Mouse (Mus musculus): Measurements from ENCODE around the gene H1foo. TPM values are rescaled to one million over a fixed set of nuclear protein-coding genes. Genes with fewer than 3 reads are reported as not detected.
A peak's percentile ranks its signal among the peaks of the same experiment; 100 is the strongest.

Gene H1foo
- total RNA-seq, 2 experiments from 2014 or later = not detected

- no peak for ATAC-seq (replicated peaks; ENCODE audit: poor library complexity, severe bottlenecking)
Observed at GRCm38 (mm10) chr6:115982889-115983288, 38.2 kb downstream of the H1foo start.

- no peak for ATAC-seq (replicated peaks; ENCODE audit: poor library complexity, severe bottlenecking)
Observed at GRCm38 (mm10) chr6:115983306-115984038, 38.7 kb downstream of the H1foo start.

GRCm38 (mm10) chr6:115984580-115984979 is 39.8 kb downstream of the H1foo start:
- ATAC-seq (replicated peaks; ENCODE audit: poor library complexity, severe bottlenecking) = no peak

- ATAC-seq (replicated peaks; ENCODE audit: poor library complexity, severe bottlenecking) = no peak
Observed at GRCm38 (mm10) chr6:115985622-115986021, 40.9 kb downstream of the H1foo start.

- ATAC-seq (replicated peaks; ENCODE audit: poor library complexity, severe bottlenecking) = no peak
Observed at GRCm38 (mm10) chr6:115986472-115987095, 41.8 kb downstream of the H1foo start.

- ATAC-seq (replicated peaks; ENCODE audit: poor library complexity, severe bottlenecking) = peak; percentile 45
Observed at GRCm38 (mm10) chr6:115987096-115987747, 42.5 kb downstream of the H1foo start.

GRCm38 (mm10) chr6:115989032-115989431 is 44.3 kb downstream of the H1foo start:
- ATAC-seq (replicated peaks; ENCODE audit: poor library complexity, severe bottlenecking) = no peak

GRCm38 (mm10) chr6:115989607-115990006 is 44.9 kb downstream of the H1foo start:
- no peak for ATAC-seq (replicated peaks; ENCODE audit: poor library complexity, severe bottlenecking)

GRCm38 (mm10) chr6:115990056-115990455 is 45.3 kb downstream of the H1foo start:
- no peak for ATAC-seq (replicated peaks; ENCODE audit: poor library complexity, severe bottlenecking)

GRCm38 (mm10) chr6:115990479-115990878 is 45.7 kb downstream of the H1foo start:
- no peak for ATAC-seq (replicated peaks; ENCODE audit: poor library complexity, severe bottlenecking)

- 0 out of 2 replicates have a peak, but pooled peaks have one; percentile 1 for ATAC-seq (replicated peaks; ENCODE audit: poor library complexity, severe bottlenecking)
Observed at GRCm38 (mm10) chr6:115991108-115991880, 46.6 kb downstream of the H1foo start.

GRCm38 (mm10) chr6:115991881-115992620 is 47.3 kb downstream of the H1foo start:
- no peak for ATAC-seq (replicated peaks; ENCODE audit: poor library complexity, severe bottlenecking)

- ATAC-seq (replicated peaks; ENCODE audit: poor library complexity, severe bottlenecking) = no peak
Observed at GRCm38 (mm10) chr6:115992981-115993380, 48.2 kb downstream of the H1foo start.

- ATAC-seq (replicated peaks; ENCODE audit: poor library complexity, severe bottlenecking) = no peak
Observed at GRCm38 (mm10) chr6:115993463-115994145, 48.9 kb downstream of the H1foo start.

- peak; percentile 5 for ATAC-seq (replicated peaks; ENCODE audit: poor library complexity, severe bottlenecking)
Observed at GRCm38 (mm10) chr6:115994146-115994876, 49.6 kb downstream of the H1foo start.

- peak; percentile 75 for ATAC-seq (replicated peaks; ENCODE audit: poor library complexity, severe bottlenecking)
Observed at GRCm38 (mm10) chr6:115994877-115995520, 50.3 kb downstream of the H1foo start, which contains the start of gene Plxnd1. TSS of gene Plxnd1 (minus strand) at chr6:115995005.

- no peak for ATAC-seq (replicated peaks; ENCODE audit: poor library complexity, severe bottlenecking)
Observed at GRCm38 (mm10) chr6:115995531-115995941, 50.8 kb downstream of the H1foo start.

Measured in granulocyte monocyte progenitor cell, adult 5-6 weeks (primary cell).